Mouse (Mus musculus): Measurements from ENCODE around the gene Tspan5.

GRCm38 (mm10) chr3:138740843-138741540 lies 1.0 kb upstream of the Tspan5 start:
- no peak for TF ChIP-seq CTCF (IDR thresholded peaks at IDR 0.05; ENCODE audit: low read depth)
- no peak for TF ChIP-seq EP300 (IDR thresholded peaks at IDR 0.05; ENCODE audit: low read depth)
